Mouse (Mus musculus) kidney, adult 11 months (tissue): ENCODE results near the gene Il1rapl2.

Experiments
- DNase-seq: peaks from one replicate; pipeline ENCODE4 v3.0.0; 2022

Gene Il1rapl2

GRCm38 (mm10) chrX:137570321-137571195 is at the start of gene Il1rapl2:
TSS of gene Il1rapl2 (plus strand) at chrX:137570608.
- DNase-seq: no peak

GRCm38 (mm10) chrX:137548348-137548747 is 22.1 kb upstream of the Il1rapl2 start:
- DNase-seq: no peak

DNA sequence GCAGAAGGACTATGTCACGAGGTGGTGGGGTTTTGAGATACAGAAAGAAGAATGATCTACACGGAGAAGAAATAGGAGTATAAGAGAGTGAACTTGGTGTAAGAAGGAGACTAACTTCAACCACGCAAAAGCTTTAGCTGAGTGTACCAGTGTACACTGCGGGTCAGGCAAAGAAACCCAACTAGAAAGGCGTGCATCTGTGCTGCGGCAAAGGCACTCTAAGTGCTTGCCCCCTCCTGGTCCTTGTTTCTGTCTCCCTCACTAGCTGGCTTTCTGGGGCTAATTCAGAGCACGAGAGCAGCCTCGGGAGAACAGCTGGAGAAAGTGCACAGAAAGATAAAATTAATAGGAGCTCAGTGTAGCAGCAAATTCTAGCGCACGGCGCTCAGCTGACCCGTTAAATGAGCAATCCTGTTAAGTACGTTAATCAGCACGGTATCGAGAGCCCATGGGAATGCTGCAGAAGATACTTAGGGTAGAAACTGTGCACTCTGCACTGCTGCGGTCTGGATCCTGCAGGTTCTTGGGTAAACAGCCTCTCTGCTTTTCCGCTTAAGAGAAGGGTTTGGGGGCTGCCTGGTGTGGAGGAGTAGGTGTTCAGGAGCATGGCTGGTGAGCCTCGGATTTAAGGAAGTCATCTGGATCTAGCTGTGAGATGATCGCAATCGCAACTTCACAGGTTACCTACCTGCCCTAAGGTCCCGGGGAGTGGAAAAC is 778 bp upstream of the Il1rapl2 start:
- DNase-seq: no peak

DNA sequence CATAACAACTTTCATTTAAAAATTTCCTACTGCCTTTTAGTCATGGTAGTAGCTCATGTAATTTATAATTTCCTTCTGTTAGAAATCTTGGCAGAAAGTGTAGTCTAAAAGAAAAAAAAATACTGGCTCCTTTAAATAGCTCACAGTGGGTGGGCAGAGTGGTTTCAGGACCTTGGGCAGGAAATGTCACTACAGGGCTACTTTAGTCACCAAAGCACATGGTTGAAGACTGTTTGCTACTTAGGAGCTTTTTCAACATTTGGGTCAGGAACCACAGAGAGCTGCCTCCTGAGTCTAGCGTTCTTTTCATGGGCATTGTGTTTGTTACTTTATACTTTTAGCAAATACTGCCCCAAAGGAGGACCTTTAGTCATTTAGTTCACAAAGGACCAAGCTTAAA is 12.2 kb downstream of the Il1rapl2 start:
- no peak for DNase-seq

DNA sequence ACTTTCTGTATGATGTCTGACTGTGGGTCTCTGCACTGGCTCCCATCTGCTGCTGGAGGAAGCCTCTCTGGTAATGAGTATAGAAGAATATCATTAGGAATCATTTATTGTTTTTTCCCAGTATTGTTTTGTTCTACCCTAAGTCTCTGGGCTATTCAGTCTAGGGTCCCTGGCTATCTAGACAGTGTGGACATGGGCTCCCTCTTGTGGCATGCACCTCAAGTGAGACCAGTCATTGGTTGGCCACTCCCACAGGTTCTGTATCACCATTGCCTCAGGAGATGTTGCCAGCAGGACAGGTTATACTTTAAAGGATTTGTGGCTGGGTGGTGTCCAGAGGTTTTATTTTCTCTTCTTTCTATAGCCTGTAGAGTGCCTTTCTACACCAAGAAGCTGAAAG is 50.3 kb downstream of the Il1rapl2 start:
- DNase-seq: no peak

DNA sequence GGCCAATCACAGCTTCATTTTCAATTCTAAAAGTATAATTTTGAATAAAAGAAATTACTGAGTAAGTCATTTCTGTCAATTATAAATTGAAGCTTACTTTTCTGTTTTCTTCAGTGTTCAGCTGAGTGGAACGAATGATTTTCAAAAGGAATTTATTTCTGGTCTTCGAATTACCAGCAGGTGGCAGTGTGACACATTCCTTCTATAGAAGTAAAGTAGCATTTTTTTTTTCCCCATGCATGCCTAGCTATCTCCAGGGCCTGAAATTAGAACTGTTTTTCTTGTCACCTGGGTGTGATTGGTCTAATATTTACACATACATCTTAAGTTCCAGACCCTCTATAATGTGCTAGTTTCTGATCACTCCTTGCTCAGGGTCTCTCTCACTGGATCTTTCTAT is 96.6 kb downstream of the Il1rapl2 start:
- no peak for DNase-seq

DNA sequence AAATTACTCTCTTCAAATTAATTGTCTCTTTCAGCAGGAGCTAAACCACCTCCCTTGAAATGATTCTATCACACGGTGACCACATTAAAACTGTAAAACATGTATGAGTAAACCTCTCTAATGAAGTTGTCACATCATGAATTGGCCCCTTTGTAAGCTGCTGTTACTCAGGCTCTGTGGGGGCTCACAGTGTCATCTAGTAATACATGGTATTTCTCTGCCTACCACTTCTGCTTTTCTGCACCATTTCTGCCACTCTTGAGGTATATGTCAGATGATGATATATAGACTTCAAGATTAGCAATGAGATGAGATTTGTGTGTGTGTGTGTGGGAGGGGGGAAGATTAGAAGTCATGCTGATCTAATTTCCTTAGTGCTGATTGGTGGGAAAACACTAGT is 117.6 kb downstream of the Il1rapl2 start:
- no peak for DNase-seq

DNA sequence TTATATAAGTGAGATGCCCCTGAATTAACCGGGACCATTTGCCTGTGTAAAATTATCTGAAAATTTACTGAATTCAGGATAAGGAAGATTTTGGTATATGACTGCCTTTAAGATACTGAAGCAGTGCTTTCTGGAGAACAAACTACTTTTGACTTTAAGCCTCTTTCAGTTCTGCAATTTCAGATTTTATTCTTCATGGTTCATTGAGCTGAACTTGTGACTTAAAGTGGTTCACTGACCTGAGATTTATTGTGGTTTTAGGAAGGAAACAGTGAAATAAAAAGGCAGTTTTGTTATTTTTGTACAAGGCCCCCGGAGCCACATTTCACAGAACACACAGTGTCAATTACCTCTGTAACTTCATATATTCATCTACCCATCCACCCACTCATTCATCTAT is 129.6 kb downstream of the Il1rapl2 start:
- DNase-seq: no peak

DNA sequence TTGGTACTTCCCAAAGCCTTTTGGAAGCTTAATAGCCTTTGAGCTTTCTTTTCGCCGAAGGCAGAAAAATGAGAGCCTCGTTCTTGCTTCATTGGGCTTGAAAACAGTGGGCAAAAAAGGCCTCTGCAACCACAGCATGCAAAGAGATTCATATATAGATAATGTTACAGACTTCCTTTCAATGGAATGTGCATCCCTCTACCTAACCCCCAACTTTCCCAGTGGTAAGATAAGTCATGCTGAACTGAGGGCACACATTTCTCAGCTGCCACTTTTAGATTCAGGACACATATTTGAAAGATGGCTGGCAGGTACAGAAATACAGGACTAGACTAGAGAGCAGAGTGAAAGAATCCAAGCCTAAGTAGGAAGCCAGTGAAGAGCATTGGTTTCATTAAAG is 185.1 kb downstream of the Il1rapl2 start:
- DNase-seq: no peak

DNA sequence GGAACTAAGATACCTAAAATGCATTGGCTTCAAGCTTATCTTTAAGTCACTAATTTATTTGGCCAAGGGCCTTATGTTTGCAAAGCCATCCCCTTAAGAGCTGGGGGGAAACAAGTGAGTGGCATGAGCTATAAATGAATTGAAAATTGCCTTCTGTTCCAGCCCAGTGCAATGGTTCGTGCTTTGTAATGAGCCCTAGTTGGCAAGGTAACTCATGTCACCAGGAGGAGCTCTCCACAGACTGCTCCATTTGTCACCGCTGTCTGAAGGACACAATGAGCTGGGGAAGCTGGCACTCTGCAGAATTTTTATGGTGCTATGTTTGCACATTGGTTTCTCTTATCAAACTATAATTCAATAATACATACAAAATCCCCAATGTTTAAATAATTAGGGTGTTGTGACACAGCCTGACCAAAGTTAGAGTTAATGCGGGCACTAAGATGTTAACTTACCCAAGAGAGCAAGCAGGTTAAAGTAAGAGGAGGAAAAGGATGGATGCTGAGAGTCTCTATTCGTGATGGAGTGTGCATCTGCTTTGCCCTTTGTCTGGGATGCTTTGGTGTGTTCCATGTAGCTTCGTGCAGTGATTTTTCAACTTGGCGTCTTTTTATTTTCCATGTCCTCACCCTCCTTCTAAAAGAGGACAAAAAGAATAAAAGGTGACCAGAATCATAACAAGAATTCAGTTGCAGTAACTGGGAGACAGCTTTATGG is 235.2 kb downstream of the Il1rapl2 start:
- DNase-seq: no peak

DNA sequence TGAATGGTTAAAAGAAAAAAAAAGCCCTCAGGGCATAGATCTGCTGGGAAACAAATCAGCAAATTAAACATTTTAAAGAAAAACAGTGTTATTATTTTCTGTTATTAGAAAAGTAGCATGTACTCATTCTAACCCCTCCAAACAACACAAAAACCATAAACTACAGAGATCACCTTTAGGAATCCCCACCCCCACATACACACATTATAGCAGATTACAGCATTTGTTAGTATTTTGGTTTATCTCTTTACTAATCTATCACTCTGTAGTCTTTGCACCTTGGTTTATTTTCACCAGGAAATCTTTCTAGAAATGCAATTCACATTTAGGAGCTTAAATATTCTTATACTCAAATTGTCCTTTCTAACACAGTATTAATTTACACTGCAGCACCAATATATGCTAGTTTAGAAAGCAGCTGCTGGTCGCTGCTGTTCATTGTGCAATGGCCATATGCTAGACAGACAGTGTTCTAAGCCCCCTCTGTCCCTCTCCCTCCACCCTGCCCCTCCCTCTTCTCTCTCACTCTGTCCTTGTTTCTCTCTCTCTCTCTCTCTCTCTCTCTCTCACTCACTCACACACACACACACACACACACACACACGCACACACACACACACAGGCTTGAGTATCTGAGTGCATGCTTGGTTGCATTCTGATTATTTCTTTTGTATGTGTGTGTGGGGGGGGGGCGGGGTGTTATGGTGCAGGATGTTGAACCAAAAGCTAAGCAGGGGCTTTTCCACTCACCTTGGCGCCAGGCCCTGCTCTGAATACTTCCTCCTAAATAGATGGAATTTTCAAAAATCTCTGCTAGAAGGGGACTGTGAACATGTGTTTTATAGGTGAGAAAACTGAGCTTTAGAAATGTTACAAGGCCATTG is 236.1 kb downstream of the Il1rapl2 start:
- DNase-seq: no peak

GRCm38 (mm10) chrX:137809526-137809925 is 239.1 kb downstream of the Il1rapl2 start:
- DNase-seq: no peak

DNA sequence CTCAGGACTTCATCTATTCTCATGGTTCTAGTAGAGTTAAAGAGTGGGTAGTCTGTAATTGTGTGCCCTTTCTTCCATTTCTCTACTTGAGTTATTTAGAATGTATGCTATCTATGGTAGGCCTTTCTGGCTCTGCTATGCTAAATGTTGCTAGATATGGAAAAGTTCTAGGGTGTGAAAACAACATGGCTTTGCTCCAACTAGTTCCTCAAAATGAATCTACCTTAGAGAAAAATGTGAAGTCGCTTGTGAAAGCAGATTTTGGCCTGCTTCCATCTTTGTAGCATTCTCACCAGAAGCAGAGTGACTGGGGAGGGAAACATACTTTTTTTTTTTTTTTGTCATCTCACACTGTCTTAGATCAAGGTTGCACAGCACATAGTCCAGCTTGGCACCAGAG is 241.7 kb downstream of the Il1rapl2 start:
- no peak for DNase-seq

- DNase-seq: no peak
Observed at GRCm38 (mm10) chrX:137848936-137849335, 278.5 kb downstream of the Il1rapl2 start.

DNA sequence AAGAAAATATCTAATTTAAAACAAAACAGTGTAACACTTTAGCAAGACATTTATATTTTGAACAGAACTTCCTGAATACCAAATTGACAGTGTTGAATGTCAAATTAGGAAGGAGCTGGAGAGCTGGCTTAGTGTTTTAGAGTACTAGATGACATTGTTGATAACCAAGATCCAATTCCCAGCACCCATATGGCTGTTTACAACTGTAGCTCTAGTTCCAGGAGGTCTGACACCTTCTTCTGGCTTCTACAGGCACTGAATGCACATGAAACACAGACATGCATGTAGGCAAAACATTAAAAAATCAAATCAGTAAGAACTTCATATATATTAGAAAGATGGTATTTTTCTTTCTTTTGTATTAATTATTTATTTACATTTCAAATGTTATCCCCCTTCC is 353.1 kb downstream of the Il1rapl2 start:
- no peak for DNase-seq

DNA sequence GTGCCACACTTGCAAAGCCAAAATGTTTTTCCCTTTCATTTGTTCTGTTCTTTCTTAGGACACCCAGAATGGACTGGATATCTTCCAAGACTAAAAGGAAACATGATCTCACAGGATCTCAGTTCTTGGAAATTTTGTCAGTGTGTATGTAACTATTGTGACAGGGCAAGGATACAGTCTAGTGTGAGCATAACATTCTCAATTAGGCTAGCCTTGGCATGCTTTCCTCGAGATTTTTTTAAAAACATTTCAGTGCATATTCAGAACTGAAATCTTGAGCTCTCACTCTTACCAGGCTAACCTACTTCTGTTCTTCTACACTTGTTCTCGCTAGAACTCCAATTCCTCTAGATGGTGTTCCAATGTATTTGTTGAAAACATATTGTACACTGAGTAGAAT is 356.4 kb downstream of the Il1rapl2 start:
- DNase-seq: no peak

DNA sequence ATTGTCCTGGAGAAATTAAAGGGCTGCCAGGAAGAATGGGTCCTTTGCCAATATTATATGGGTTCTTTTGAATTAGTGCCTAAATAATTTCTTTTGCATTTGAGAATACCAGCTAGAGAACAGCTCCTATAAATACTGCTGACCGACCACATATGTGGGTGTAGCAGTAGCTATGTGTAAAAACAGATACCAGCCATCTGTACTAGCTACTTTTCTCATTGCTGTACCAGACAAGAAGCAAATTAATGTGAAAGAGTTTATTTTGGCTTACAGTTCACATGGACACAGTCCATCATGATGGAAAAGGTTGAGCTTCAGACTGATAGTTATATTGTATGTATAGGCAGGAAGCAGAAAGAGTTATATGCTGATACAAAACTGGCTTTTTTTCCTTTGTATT is 377.3 kb downstream of the Il1rapl2 start:
- no peak for DNase-seq

GRCm38 (mm10) chrX:137971306-137971705 is 400.9 kb downstream of the Il1rapl2 start:
- DNase-seq: no peak

GRCm38 (mm10) chrX:138043113-138043512 is 472.7 kb downstream of the Il1rapl2 start:
- DNase-seq: no peak

- no peak for DNase-seq
Observed at GRCm38 (mm10) chrX:138103954-138104353, 533.5 kb downstream of the Il1rapl2 start.

DNA sequence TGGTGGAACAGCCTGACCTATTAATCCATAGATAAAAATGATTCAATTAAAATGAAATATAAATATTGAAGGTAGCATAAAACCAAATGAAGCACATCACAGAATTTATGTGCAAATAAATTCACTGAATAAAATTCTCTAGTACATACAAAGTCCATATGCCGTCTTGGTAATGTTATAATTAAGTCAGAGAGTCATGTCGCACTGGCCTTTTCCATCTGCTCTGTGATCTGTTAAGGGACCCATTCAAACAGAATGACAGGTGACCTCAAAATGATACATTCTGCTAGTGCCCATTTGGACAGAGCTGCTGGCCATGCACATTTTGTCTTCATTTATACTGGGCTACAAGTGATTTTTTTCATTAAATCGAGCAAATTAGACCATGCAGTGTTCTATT is 534.3 kb downstream of the Il1rapl2 start:
- no peak for DNase-seq

- DNase-seq: no peak
Observed at GRCm38 (mm10) chrX:138170146-138170545, 599.7 kb downstream of the Il1rapl2 start.

GRCm38 (mm10) chrX:138209480-138209879 is 639.1 kb downstream of the Il1rapl2 start, which contains the start of gene Tex13a:
TSS of gene Tex13a (minus strand) at chrX:138209580.
- no peak for DNase-seq
